Mouse (Mus musculus) megakaryocyte, embryonic 14.5 days (primary cell): ENCODE results near the gene Slc16a4. TPM values are rescaled to one million over a fixed set of nuclear protein-coding genes. Genes with fewer than 3 reads are reported as not detected.

Experiments
- H3K27me3 ChIP-seq: replicated peaks from 2 replicates; pipeline ENCODE3; 2012; ENCODE audit warnings: inconsistent platforms
- H3K36me3 ChIP-seq: replicated peaks from 2 replicates; pipeline ENCODE3; 2012; ENCODE audit warnings: low read length, inconsistent platforms, mixed read lengths
- H3K4me1 ChIP-seq: 2 replicates; pipeline ENCODE4 v1.6.1; 2012; ENCODE audit warnings: inconsistent platforms
- H3K4me3 ChIP-seq: replicated peaks from 2 replicates; pipeline ENCODE3; 2012; ENCODE audit warnings: moderate library complexity, mild to moderate bottlenecking, inconsistent platforms
- H3K9me3 ChIP-seq: 2 replicates; pipeline ENCODE4 v1.6.1; 2012; ENCODE audit warnings: inconsistent platforms
- FLI1 ChIP-seq: IDR thresholded peaks from 2 replicates; pipeline ENCODE4 v1.6.1; 2012; ENCODE audit warnings: low read length, inconsistent platforms, mixed read lengths
- GATA1 ChIP-seq: IDR thresholded peaks from 3 replicates; pipeline ENCODE4 v1.6.1; 2012; ENCODE audit warnings: mixed read lengths, low read length, inconsistent platforms, borderline replicate concordance
- polyA plus RNA-seq: library from polyadenylated mRNA; stranded (reverse); fragments of >175 nt; gene quantifications from 2 replicates; pipeline ENCODE4 v1.2.3, GENCODE M21; 2012; ENCODE audit warnings: low replicate concordance; ENCODE audit not compliant: insufficient read depth

The Slc16a4 gene
- polyA plus RNA-seq, 1 experiment: not detected

DNA sequence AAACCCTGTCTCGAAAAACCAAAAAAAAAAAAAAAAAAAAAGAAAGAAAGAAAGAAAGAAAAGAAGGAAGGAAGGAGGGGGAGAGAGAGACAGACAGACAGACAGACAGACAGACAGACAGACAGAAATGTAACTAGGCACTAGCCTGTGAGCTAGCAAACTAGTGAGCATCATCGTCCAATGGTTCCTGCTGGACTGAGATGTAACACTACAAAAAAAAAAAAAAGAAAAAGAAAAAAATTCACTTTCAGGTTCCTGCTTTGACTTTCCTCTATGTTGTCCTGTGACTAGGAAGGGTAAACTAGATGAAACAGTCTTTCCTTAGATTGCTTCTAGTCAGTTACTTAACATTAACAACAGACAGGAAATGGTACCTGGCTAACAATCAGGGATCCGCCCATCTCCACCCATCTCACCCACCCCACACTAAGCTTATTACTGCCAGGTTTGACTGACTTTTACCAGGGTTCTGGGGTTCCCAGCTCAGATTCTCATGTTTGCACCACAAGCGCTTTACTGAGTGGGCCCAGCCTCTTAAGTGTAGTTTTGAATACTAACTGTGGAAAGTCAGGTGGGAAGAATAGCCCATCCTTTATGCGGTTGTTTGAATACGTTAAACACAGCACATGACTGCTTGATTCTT is 64.7 kb downstream of the Slc16a4 start:
- H3K27me3 ChIP-seq: peaks cover 37% of the 10 kb centered on the region
- H3K36me3 ChIP-seq: no peaks in the 10 kb centered on the region
- H3K4me1 ChIP-seq: peaks cover 16% of the 10 kb centered on the region
- TF ChIP-seq GATA1 (no peak), FLI1 (no peak)
- H3K4me3 ChIP-seq: no peak overlapping the region
- H3K9me3 ChIP-seq: no peaks in the 10 kb centered on the region

DNA sequence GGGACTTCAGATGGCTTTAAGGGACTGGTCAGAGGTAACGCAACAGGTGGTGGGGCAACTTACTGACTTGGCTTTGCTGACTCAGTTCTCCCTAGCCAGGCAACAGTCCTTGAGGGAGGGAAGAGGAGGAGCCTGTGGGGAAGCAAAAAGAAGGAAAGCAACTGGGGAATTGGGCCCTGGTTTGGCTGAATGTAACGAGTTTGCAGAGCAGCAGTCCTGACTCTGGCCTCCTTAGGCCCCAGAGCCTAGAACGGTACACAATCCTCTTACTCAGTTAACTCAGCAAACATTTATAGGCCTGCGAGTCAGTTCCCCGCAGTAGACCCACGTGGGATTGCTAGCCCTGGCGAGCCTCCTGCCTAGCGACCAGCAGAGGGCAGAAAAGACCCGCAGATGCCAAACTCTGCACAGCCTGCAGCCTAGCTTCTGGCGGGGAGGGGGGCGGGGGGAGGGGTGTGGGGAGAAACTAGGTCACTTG is 66.0 kb downstream of the Slc16a4 start:
- H3K27me3 ChIP-seq: peaks cover 44% of the 10 kb centered on the region
- no peaks in the 10 kb centered on the region for H3K36me3 ChIP-seq
- H3K4me1 ChIP-seq: peaks cover 18% of the 10 kb centered on the region
- H3K4me3 ChIP-seq: peak overlapping the region; percentile 88
- TF ChIP-seq FLI1: no peak
- no peak for TF ChIP-seq GATA1
- no peaks in the 10 kb centered on the region for H3K9me3 ChIP-seq

DNA sequence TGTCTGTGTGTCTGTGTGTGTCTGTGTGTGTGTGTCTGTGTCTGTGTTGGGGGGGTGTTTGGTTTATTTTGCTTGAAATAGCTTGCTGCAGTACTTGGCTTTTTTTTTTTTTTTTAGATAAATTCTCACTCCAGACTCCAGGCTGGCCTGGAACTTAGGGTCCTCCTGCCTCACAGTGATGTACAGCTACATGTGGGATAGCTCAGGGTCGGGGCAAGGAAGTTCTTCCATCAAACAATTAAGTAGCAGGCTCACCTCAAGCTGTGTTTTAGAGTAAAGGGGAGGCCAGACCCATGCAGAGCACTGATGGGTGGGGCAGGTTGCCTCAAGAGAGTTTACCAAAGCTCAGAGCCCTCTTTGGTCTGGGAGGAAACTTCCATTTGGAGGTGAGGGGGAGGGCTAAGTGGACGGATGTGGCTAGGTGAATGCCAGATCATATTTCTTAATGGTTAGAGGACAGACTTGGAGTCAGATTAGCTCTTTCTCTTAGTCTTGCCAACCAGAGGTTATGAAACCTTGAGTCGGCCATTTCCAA is 66.7 kb downstream of the Slc16a4 start:
- no peak for TF ChIP-seq GATA1
- no peak for TF ChIP-seq FLI1
- Histone ChIP-seq H3K36me3 (no peaks in the 10 kb centered on the region), H3K4me3 (no peak overlapping the region), H3K4me1 (peaks cover 18% of the 10 kb centered on the region), H3K27me3 (peaks cover 47% of the 10 kb centered on the region), H3K9me3 (no peaks in the 10 kb centered on the region)

DNA sequence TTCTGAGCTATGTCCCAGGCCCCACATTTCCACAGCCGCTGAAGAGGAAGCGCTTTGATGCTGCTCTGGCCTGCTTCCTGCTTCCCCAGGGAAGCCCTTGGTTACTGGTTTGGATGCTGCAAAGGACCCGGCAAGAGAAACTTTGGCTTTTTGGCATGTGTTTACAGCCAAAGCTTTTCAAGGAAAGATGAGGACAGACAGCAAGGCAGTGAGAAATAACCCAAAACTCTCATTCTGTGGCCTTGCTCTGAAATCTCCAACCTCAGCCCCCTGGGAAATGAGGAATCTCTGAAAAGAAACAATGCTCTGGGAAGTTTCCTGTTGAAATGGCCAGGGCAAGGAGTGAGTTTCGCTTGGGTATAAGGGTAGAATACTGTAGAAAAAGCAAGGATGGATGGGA is 69.3 kb downstream of the Slc16a4 start:
- TF ChIP-seq GATA1 (no peak), FLI1 (no peak)
- Histone ChIP-seq H3K4me3 (no peak overlapping the region), H3K27me3 (peaks cover 56% of the 10 kb centered on the region), H3K4me1 (peaks cover 18% of the 10 kb centered on the region), H3K9me3 (no peaks in the 10 kb centered on the region), H3K36me3 (no peaks in the 10 kb centered on the region)

Other genes starting within 250 kb of the Slc16a4 start
- not detected in 2 replicates for gene Kcna2, start 190.1 kb upstream of the Slc16a4 start, polyA plus RNA-seq
- gene Kcna10, start 108.2 kb upstream of the Slc16a4 start, polyA plus RNA-seq: not detected in 2 replicates
- not detected in 2 replicates for gene Cym, start 69.5 kb upstream of the Slc16a4 start, polyA plus RNA-seq
- not detected in 2 replicates for gene A630076J17Rik, start 60.6 kb upstream of the Slc16a4 start, polyA plus RNA-seq
- not detected in 2 replicates for gene Prok1, start 51.5 kb upstream of the Slc16a4 start, polyA plus RNA-seq
- gene Lamtor5, start 12.4 kb upstream of the Slc16a4 start, polyA plus RNA-seq: 7.0 and 33.7 TPM in 2 replicates
- 0.38 and 1.3 TPM in 2 replicates for gene Rbm15, start 42.4 kb downstream of the Slc16a4 start, polyA plus RNA-seq
- gene Kcnc4, start 168.3 kb downstream of the Slc16a4 start, polyA plus RNA-seq: not detected in 2 replicates
- not detected in 2 replicates for gene Slc6a17, start 226.8 kb downstream of the Slc16a4 start, polyA plus RNA-seq